Mouse (Mus musculus) MEL (cell line): ENCODE data around the gene Eif3b. TPM values are rescaled to one million over a fixed set of nuclear protein-coding genes. Genes with fewer than 3 reads are reported as not detected.

Experiments
- DNase-seq: peaks from one replicate; pipeline ENCODE4 v3.0.0; 2011; ENCODE audit warnings: low read depth, low spot score
- H3K27ac ChIP-seq: 2 replicates; pipeline ENCODE4 v1.5.1; 2012; ENCODE audit warnings: low read depth, mild to moderate bottlenecking, control low read depth, low read length, moderate library complexity; ENCODE audit not compliant: control insufficient read depth
- H3K27me3 ChIP-seq, 2 experiments: fragments of 150-350 bp in 1 of 2; sonication (generic) in 1 of 2; 2 replicates each; pipeline ENCODE4 v1.6.1; 2012; ENCODE audit warnings: low read length in 2 of 2, mild to moderate bottlenecking in 2 of 2, improper control_type of control experiment in 1 of 2, moderate library complexity in 1 of 2; ENCODE audit not compliant: insufficient read depth in 2 of 2, control insufficient read depth in 1 of 2
- H3K36me3 ChIP-seq, 2 experiments: 2 replicates each; pipeline ENCODE4 v1.6.1; 2012 to 2014; ENCODE audit warnings: low read length in 2 of 2, improper control_type of control experiment in 1 of 2, inconsistent platforms in 1 of 2, mild to moderate bottlenecking in 1 of 2; ENCODE audit not compliant: insufficient read depth in 2 of 2, control insufficient read depth in 1 of 2
- H3K4me1 ChIP-seq, 2 experiments: fragments of 150-350 bp in 1 of 2; sonication (generic) in 1 of 2; 2 replicates each; pipeline ENCODE4 v1.6.1; 2012; ENCODE audit warnings: low read length in 2 of 2, improper control_type of control experiment in 1 of 2, mild to moderate bottlenecking in 1 of 2; ENCODE audit not compliant: insufficient read depth in 2 of 2, control insufficient read depth in 1 of 2
- H3K4me3 ChIP-seq, 2 experiments: fragments of 150-350 bp in 1 of 2; sonication (generic) in 1 of 2; 2 replicates each; pipeline ENCODE4 v1.5.1; 2012; ENCODE audit warnings: low read depth in 2 of 2, low read length in 2 of 2, mild to moderate bottlenecking in 2 of 2, moderate library complexity in 2 of 2, control low read depth in 1 of 2, improper control_type of control experiment in 1 of 2; ENCODE audit not compliant: control insufficient read depth in 1 of 2, insufficient read depth in 1 of 2
- H3K79me2 ChIP-seq: 2 replicates; pipeline ENCODE4 v1.6.1; 2012; ENCODE audit warnings: mild to moderate bottlenecking, low read length, moderate library complexity; ENCODE audit not compliant: control insufficient read depth, poor library complexity, insufficient read depth
- H3K9ac ChIP-seq: 2 replicates; pipeline ENCODE4 v1.6.1; 2012; ENCODE audit warnings: low read depth, mild to moderate bottlenecking, control low read depth, low read length, moderate library complexity; ENCODE audit not compliant: control insufficient read depth, poor library complexity, severe bottlenecking
- H3K9me3 ChIP-seq: fragments of 150-350 bp; sonication (generic); replicated peaks from 2 replicates; pipeline ENCODE4 v1.6.1; 2012; ENCODE audit warnings: mild to moderate bottlenecking, low read length, improper control_type of control experiment, moderate library complexity; ENCODE audit not compliant: insufficient read depth
- CHD2 ChIP-seq: IDR thresholded peaks from 2 replicates; pipeline ENCODE4 v1.6.1; 2011; ENCODE audit warnings: low read length, improper control_type of control experiment
- CTCF ChIP-seq, 3 experiments: IDR thresholded peaks in 2 of 3; conservative IDR thresholded peaks in 1 of 3; 2 replicates each; pipeline ENCODE4 v1.5.1; 2011 to 2012; ENCODE audit warnings: low read length in 3 of 3, low read depth in 2 of 3, mild to moderate bottlenecking in 2 of 3, improper control_type of control experiment in 1 of 3, inconsistent platforms in 1 of 3, mixed read lengths in 1 of 3, moderate library complexity in 1 of 3; ENCODE audit not compliant: control insufficient read depth in 1 of 3, insufficient read depth in 1 of 3, poor library complexity in 1 of 3, severe bottlenecking in 1 of 3
- E2F4 ChIP-seq: IDR thresholded peaks from 2 replicates; pipeline ENCODE4 v1.6.1; 2011; ENCODE audit warnings: low read depth, low read length, improper control_type of control experiment, borderline replicate concordance
- ELF1 ChIP-seq: IDR thresholded peaks from 2 replicates; pipeline ENCODE4 v1.6.1; 2014; ENCODE audit warnings: low read depth, mild to moderate bottlenecking, inconsistent platforms, low read length, improper control_type of control experiment, moderate library complexity
- EP300 ChIP-seq, 2 experiments: IDR thresholded peaks; 2 replicates each; pipeline ENCODE4 v1.6.1; 2011; ENCODE audit warnings: improper control_type of control experiment in 2 of 2, low read length in 2 of 2, low read depth in 1 of 2, mild to moderate bottlenecking in 1 of 2
- ETS1 ChIP-seq: IDR thresholded peaks from 2 replicates; pipeline ENCODE4 v1.6.1; 2012; ENCODE audit warnings: low read depth, mild to moderate bottlenecking, inconsistent platforms, low read length, improper control_type of control experiment, moderate library complexity
- GABPA ChIP-seq: IDR thresholded peaks from 2 replicates; pipeline ENCODE4 v1.6.1; 2012; ENCODE audit warnings: low read depth, mild to moderate bottlenecking, inconsistent platforms, low read length, improper control_type of control experiment, moderate library complexity
- GATA1 ChIP-seq: IDR thresholded peaks from 2 replicates; pipeline ENCODE4 v1.6.1; 2011; ENCODE audit warnings: low read depth, low read length, improper control_type of control experiment
- JUND ChIP-seq: IDR thresholded peaks from 2 replicates; pipeline ENCODE4 v1.6.1; 2011; ENCODE audit warnings: low read depth, mild to moderate bottlenecking, improper control_type of control experiment, low read length
- KAT2A ChIP-seq: conservative IDR thresholded peaks from 2 replicates; pipeline ENCODE4 v1.6.1; 2012; ENCODE audit warnings: low read depth, low read length, improper control_type of control experiment, inconsistent platforms
- MAX ChIP-seq: IDR thresholded peaks from 2 replicates; pipeline ENCODE4 v1.6.1; 2011; ENCODE audit warnings: low read length, improper control_type of control experiment
- MEF2A ChIP-seq: IDR thresholded peaks from 2 replicates; pipeline ENCODE4 v1.6.1; 2014; ENCODE audit warnings: low read depth, mild to moderate bottlenecking, inconsistent platforms, low read length, improper control_type of control experiment; ENCODE audit not compliant: poor library complexity, insufficient replicate concordance, severe bottlenecking; ENCODE audit errors: extremely low read depth
- MXI1 ChIP-seq: IDR thresholded peaks from 2 replicates; pipeline ENCODE4 v1.6.1; 2011; ENCODE audit warnings: mild to moderate bottlenecking, low read depth, low read length, improper control_type of control experiment
- POLR2A ChIP-seq, 2 experiments: IDR thresholded peaks; 2 replicates each; pipeline ENCODE4 v1.6.1; 2011 to 2012; ENCODE audit warnings: low read length in 2 of 2, mild to moderate bottlenecking in 2 of 2, control low read depth in 1 of 2, improper control_type of control experiment in 1 of 2, low read depth in 1 of 2, moderate library complexity in 1 of 2; ENCODE audit not compliant: control insufficient read depth in 1 of 2, insufficient read depth in 1 of 2, poor library complexity in 1 of 2
- POLR2AphosphoS2 ChIP-seq: IDR thresholded peaks from 2 replicates; pipeline ENCODE4 v1.6.1; 2011; ENCODE audit warnings: low read length, improper control_type of control experiment
- POLR2AphosphoS5 ChIP-seq: IDR thresholded peaks from 2 replicates; pipeline ENCODE4 v1.6.1; 2012; ENCODE audit warnings: low read depth, borderline replicate concordance, mild to moderate bottlenecking, inconsistent platforms, low read length, moderate library complexity, mixed read lengths
- RAD21 ChIP-seq: IDR thresholded peaks from 2 replicates; pipeline ENCODE4 v1.6.1; 2011; ENCODE audit warnings: mild to moderate bottlenecking, low read depth, low read length, improper control_type of control experiment
- SIN3A ChIP-seq: IDR thresholded peaks from 2 replicates; pipeline ENCODE4 v1.6.1; 2012; ENCODE audit warnings: low read length, improper control_type of control experiment, inconsistent platforms
- SMC3 ChIP-seq: IDR thresholded peaks from 2 replicates; pipeline ENCODE4 v1.6.1; 2011; ENCODE audit warnings: low read depth, low read length, improper control_type of control experiment
- TAL1 ChIP-seq: IDR thresholded peaks from 2 replicates; pipeline ENCODE4 v1.6.1; 2012; ENCODE audit warnings: mild to moderate bottlenecking, inconsistent platforms, low read length, moderate library complexity, mixed read lengths
- TCF12 ChIP-seq: IDR thresholded peaks from 2 replicates; pipeline ENCODE4 v1.6.1; 2014; ENCODE audit warnings: low read depth, mild to moderate bottlenecking, inconsistent platforms, low read length, improper control_type of control experiment, moderate library complexity
- USF2 ChIP-seq, 2 experiments: IDR thresholded peaks; 2 replicates each; pipeline ENCODE4 v1.6.1; 2011 to 2012; ENCODE audit warnings: improper control_type of control experiment in 2 of 2, low read length in 2 of 2, borderline replicate concordance in 1 of 2, inconsistent platforms in 1 of 2, low read depth in 1 of 2, mild to moderate bottlenecking in 1 of 2; ENCODE audit not compliant: insufficient read depth in 1 of 2
- ZMIZ1 ChIP-seq: IDR thresholded peaks from 2 replicates; pipeline ENCODE4 v1.6.1; 2012; ENCODE audit warnings: low read depth, mild to moderate bottlenecking, inconsistent platforms, low read length, improper control_type of control experiment, moderate library complexity
- polyA plus RNA-seq, 2 experiments: library from polyadenylated mRNA; stranded (reverse) in 1 of 2; unstranded in 1 of 2; fragments of >175 nt in 1 of 2; fragments of >200 nt in 1 of 2; gene quantifications; 2 replicates each; pipeline versions ENCODE4 v1.2.1 to v1.2.4; 2012; ENCODE audit warnings: low replicate concordance in 2 of 2, low read depth in 1 of 2; ENCODE audit not compliant: insufficient read length in 2 of 2, insufficient read depth in 1 of 2, missing spikeins in 1 of 2
- total RNA-seq: library from RNA; depleted of rRNA; stranded (reverse); fragments of 300-350 nt; gene quantifications from 2 replicates; pipeline ENCODE4 v1.2.3, GENCODE M21; 2012

Gene Eif3b
- total and polyA plus RNA-seq, 3 experiments, result 303 to 580 (median 376) TPM

GRCm38 (mm10) chr5:140384462-140384861 lies 34.7 kb upstream of the Eif3b start:
- DNase-seq, result peak; percentile 54
- Histone ChIP-seq H3K9ac (no peak overlapping the region), H3K27ac (no peak overlapping the region), H3K4me1 (peaks cover 0 to 18% of the 10 kb centered on the region in 2 experiments; a peak in 3 of 4 replicates), H3K36me3 (peaks cover 0 to 10% of the 10 kb centered on the region in 2 experiments; a peak in 2 of 4 replicates), H3K4me3 (no peak overlapping the region), H3K9me3 (no peaks in the 10 kb centered on the region), H3K27me3 (no peaks in the 10 kb centered on the region), H3K79me2 (peaks cover 18% of the 10 kb centered on the region)
- no peak for TF ChIP-seq KAT2A
- no peak for TF ChIP-seq MXI1
- TF ChIP-seq GATA1, result 0 out of 2 replicates have a peak, but pooled peaks have one; percentile 11
- TF ChIP-seq RAD21, result peak; percentile 14; the same call in 1 of the 2 replicates
- TF ChIP-seq CTCF (IDR thresholded peaks at IDR 0.05 in 2 of 3, conservative IDR thresholded peaks at IDR 0.05 in 1 of 3; ENCODE audit: control insufficient read depth in 1 of 3, insufficient read depth in 1 of 3, low read depth in 2 of 3, low read length in 3 of 3, poor library complexity in 1 of 3, severe bottlenecking in 1 of 3), result peak in 2 of 3 experiments; percentile 24 to 36; a peak in 3 of 6 replicates
- no peak for TF ChIP-seq POLR2A (IDR thresholded peaks at IDR 0.05; ENCODE audit: control insufficient read depth in 1 of 2, insufficient read depth in 1 of 2, low read depth in 1 of 2, low read length in 2 of 2, poor library complexity in 1 of 2)
- no peak for TF ChIP-seq ZMIZ1
- TF ChIP-seq SMC3, result peak; percentile 20; the same call in 1 of the 2 replicates
- TF ChIP-seq TAL1, result peak; percentile 76

GRCm38 (mm10) chr5:140387236-140387635 lies 31.9 kb upstream of the Eif3b start:
- no peak for DNase-seq
- H3K9me3 ChIP-seq, result no peaks in the 10 kb centered on the region
- no peak overlapping the region for H3K4me3 ChIP-seq
- peaks cover 12% of the 10 kb centered on the region for H3K79me2 ChIP-seq
- no peak overlapping the region for H3K27ac ChIP-seq
- H3K4me1 ChIP-seq, result peaks cover 0 to 13% of the 10 kb centered on the region in 2 experiments; a peak in 3 of 4 replicates
- H3K9ac ChIP-seq, result no peak overlapping the region
- no peaks in the 10 kb centered on the region for H3K27me3 ChIP-seq
- TF ChIP-seq ETS1 (no peak), MAX (no peak), CHD2 (no peak), CTCF (IDR thresholded peaks at IDR 0.05 in 2 of 3, conservative IDR thresholded peaks at IDR 0.05 in 1 of 3; ENCODE audit: control insufficient read depth in 1 of 3, insufficient read depth in 1 of 3, low read depth in 2 of 3, low read length in 3 of 3, poor library complexity in 1 of 3, severe bottlenecking in 1 of 3) (no peak), EP300 (IDR thresholded peaks at IDR 0.05; ENCODE audit: low read depth in 1 of 2, low read length in 2 of 2) (no peak), RAD21 (no peak), E2F4 (no peak), USF2 (IDR thresholded peaks at IDR 0.05; ENCODE audit: borderline replicate concordance in 1 of 2, insufficient read depth in 1 of 2, low read depth in 1 of 2, low read length in 2 of 2) (no peak), SIN3A (no peak), SMC3 (no peak), JUND (no peak), TCF12 (no peak), GATA1 (no peak), KAT2A (no peak), POLR2AphosphoS5 (no peak), ELF1 (no peak), MEF2A (no peak), POLR2AphosphoS2 (no peak), GABPA (no peak)
- H3K36me3 ChIP-seq, result peaks cover 0 to 6% of the 10 kb centered on the region in 2 experiments; a peak in 2 of 4 replicates
